Mouse (Mus musculus) cortical plate, adult 2 months (tissue): ENCODE results near the gene Ipo11. TPM values are rescaled to one million over a fixed set of nuclear protein-coding genes. Genes with fewer than 3 reads are reported as not detected.
"Not testable (repeated sequence)": the region's sequence is repeated elsewhere in the genome, so short reads cannot be mapped to it uniquely, and the experiment has no call there.

Experiments used
- H3K27ac ChIP-seq: fragments of 200-500 bp; 2 replicates; pipeline ENCODE4 v1.5.1; 2012; ENCODE audit warnings: low read length, control low read depth, inconsistent platforms; ENCODE audit not compliant: insufficient read depth
- H3K4me1 ChIP-seq: fragments of 200-500 bp; 2 replicates; pipeline ENCODE4 v1.6.1; 2011; ENCODE audit warnings: low read length; ENCODE audit not compliant: control insufficient read depth, insufficient read depth
- H3K4me3 ChIP-seq: fragments of 200-500 bp; 2 replicates; pipeline ENCODE4 v1.5.1; 2011; ENCODE audit warnings: mild to moderate bottlenecking, low read length, control low read depth; ENCODE audit not compliant: insufficient read depth
- CTCF ChIP-seq: fragments of 200-500 bp; IDR thresholded peaks from 2 replicates; pipeline ENCODE4 v1.5.1; 2011; ENCODE audit warnings: mild to moderate bottlenecking, control low read depth, low read length; ENCODE audit not compliant: insufficient read depth; ENCODE audit errors: extremely low read depth
- POLR2A ChIP-seq: fragments of 200-500 bp; IDR thresholded peaks from 2 replicates; pipeline ENCODE4 v1.6.1; 2011; ENCODE audit warnings: mild to moderate bottlenecking, low read length, control low read depth; ENCODE audit not compliant: insufficient read depth; ENCODE audit errors: extremely low read depth
- polyA plus RNA-seq: library from polyadenylated mRNA; depleted of rRNA; stranded (reverse); fragments of >200 nt; gene quantifications from 2 replicates; pipeline ENCODE4 v1.2.3, GENCODE M21; 2012

Gene Ipo11
- polyA plus RNA-seq, 1 experiment = 45.6 TPM

DNA sequence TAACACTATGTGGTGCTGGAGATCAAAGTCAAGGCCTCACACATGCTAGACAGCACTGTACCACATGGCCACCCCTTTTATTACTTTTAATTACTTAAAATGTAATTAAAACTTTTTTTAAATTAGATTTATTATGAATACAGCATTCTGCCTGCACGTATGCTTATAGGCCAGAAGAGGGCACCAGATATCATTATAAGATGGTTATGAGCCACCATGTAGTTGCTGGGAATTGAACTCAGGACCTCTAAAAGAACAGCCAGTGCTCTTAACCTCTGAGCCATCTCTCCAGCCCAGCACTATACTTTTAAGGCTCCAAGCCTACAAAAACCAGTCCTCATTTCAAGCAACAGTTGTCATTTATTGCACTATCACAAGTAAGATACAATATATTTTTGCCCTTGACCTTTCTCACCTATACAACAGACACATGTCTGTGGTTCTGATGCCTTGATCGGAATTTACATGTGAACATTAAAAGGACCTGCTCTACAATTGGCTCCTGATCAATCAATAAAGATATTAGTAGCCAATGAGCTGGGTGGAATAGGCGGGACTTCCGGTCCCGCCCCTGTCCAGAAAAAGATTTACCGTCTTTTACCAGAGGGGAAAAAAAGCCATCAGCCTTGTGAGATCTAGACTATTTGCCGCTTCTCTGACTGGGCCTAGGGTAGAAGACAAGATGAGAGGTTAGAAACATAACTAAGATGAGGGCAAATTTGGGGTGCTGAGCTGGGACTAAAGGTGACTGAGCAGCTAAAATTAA is 4.6 kb upstream of the Ipo11 start:
- Histone ChIP-seq H3K4me3 (no peak overlapping the region), H3K27ac (no peak overlapping the region), H3K4me1 (no peaks in the 10 kb centered on the region)
- TF ChIP-seq CTCF (no peak), POLR2A (no peak)

DNA sequence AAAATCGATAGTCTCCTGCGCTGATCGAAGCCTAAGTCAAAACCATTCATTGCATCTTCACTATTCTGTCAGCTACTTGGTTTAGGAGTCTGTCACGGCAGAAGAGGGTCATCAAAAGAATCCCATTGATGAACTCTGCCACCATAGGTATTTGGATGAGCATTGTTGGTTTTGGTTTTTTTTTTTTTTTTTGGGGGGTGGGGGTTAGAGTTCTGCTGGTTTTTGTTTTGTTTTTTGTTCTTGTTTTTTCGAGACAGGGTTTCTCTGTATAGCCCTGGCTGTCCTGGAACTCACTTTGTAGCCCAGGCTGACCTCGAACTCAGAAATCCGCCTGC is 347 bp upstream of the Ipo11 start:
- Histone ChIP-seq H3K4me1 (no peaks in the 10 kb centered on the region), H3K27ac (no peak overlapping the region), H3K4me3 (peak overlapping the region; percentile 93)
- TF ChIP-seq POLR2A = no peak
- no peak for TF ChIP-seq CTCF

DNA sequence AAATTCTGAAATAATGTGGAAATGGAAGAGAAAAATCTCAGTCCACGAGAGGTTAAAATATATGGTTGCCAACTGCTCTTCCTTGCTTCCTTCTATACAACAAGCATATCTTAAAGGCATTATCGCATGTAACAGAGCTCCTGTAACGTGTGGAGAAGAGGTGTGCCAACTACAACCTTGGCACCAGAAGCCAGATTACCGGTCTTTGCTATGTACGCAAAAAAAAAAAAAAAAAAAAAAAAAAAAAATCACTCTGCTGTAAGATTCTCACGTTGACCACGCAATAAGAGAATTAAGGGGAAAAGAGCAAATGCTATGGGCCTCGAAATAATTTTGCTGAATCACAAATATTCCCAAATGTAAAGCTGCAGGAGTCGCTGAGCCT is 895 bp downstream of the Ipo11 start:
- Histone ChIP-seq H3K27ac (no peak overlapping the region), H3K4me3 (peak overlapping the region; percentile 93), H3K4me1 (no peaks in the 10 kb centered on the region)
- TF ChIP-seq CTCF (no peak), POLR2A (no peak)

DNA sequence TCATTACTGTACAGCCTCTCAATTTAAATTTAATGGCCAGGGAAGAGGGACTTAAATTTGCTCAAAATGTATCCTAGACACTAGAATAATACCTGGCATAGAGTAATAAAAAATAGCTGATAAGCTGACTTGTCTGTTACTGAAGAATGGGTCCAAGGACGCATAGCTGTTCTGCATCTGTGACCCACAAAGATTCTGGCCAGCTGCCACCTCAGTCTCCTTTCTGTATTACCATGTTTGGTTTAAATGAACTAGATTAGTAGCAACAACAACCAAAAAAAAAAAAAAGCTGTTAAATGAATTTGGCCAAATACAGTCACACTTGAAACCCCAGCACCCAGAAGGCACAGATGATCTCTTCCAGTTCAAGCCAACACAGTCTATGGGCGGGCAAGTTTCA is 7.6 kb downstream of the Ipo11 start:
- TF ChIP-seq POLR2A (no peak), CTCF (no peak)
- Histone ChIP-seq H3K4me1 (peaks cover 2% of the 10 kb centered on the region; the same call in 1 of the 2 replicates), H3K27ac (no peak overlapping the region), H3K4me3 (no peak overlapping the region)

DNA sequence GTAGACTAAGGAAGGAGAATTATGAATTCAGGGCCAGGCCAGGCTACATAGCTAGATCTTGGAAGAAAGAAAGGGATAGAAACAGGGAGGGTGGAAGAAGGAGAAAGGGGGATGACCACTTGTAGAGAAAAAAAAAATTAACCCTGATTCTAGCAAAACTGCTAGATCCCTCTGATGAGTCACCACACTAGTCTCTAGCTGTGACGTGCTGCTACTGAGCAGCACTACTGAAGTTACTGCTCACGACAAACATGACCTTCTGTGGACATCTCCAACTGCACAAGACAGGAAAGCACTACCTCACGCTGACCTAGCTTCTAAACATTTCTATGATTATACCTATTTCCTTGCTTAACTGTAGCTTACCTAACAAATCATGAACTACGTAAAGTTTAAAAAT is 8.5 kb downstream of the Ipo11 start:
- no peak overlapping the region for H3K27ac ChIP-seq
- H3K4me1 ChIP-seq = peaks cover 2% of the 10 kb centered on the region; the same call in 1 of the 2 replicates
- no peak for TF ChIP-seq CTCF
- no peak overlapping the region for H3K4me3 ChIP-seq

DNA sequence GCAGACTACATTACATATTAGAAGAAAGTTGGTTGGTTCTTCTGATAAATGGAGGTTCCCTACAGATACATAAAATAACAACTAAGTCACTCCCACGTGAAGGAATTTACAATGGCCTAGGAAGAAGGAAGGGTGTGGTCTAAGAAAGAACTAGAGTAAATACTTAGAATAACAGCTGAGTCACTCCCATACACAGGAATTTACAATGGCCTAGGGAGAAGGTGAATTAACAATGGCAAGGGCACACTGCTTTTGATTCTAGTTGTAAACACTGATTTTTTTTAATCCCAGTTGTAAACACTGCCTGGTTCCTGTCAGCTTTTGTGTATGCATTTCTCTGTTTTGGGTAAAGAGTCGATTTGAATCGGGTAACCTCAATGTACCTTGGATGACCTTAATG is 10.8 kb downstream of the Ipo11 start:
- H3K4me3 ChIP-seq, H3K4me1 ChIP-seq, H3K27ac ChIP-seq: not testable (repeated sequence)

DNA sequence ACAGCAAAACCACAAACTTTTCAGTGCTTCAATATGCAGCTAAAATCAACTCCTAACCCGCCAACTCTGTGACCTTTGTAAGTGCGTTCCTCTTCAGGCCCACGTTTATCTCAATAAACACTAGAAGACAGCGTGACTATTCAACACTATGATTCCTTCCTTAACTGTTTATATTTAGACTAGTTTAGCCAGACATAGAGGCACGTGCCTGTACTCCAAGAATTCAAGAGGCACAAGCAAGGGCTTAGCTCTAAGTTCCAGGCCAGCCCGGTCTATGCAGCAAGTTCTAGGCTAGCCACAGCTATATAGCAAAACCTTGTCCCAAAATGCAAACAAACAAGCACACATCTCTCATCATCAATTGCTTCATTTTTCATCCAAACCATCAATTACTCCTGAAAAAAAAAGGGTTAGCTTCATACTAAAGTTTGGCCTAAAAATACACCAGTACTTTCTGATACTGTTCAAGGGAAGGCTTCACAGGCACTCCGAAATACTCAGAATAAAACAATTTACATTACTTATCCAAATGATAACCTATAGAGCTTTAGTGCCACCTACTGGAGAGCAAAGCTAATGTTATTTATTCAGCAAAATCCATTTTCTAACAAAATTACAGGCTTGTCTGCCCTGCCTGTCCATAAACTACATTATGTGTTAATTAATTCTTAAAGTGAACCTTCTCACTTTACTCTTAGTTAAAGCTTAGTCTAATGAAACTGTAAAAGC is 18.3 kb downstream of the Ipo11 start:
- no peak overlapping the region for H3K4me3 ChIP-seq
- H3K27ac ChIP-seq = no peak overlapping the region
- TF ChIP-seq POLR2A = no peak
- TF ChIP-seq CTCF = no peak
- H3K4me1 ChIP-seq = peaks cover 2% of the 10 kb centered on the region; the same call in 1 of the 2 replicates

DNA sequence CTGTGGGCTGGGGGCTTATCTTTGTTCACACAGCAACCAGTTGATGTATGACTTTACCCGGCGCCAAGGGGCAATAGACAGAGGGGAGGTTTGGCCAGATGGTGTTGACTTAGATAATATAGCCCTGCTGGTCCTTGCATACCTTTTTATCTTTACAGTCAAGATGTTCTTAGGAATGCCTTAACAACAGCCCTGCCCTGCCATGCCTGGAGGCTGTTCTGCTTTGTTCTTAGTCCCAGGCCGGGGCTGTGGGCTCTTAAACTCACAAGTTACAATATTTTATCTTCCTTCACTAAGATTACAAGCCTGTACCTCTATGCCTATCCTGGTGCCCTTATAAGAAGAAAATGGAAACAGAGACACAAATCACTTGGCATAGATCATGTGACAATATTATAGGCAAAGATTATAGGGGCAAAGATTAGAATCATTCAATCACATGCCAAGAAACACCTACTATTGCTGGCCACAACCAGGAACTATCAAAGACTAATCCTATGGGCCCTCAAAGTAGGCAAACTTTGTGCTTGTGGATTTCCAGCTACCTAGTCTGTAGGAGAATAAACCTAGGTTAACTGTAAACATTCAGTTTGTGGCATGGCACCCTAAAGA is 23.5 kb downstream of the Ipo11 start:
- H3K27ac ChIP-seq = no peak overlapping the region
- H3K4me3 ChIP-seq = no peak overlapping the region
- peaks cover 2% of the 10 kb centered on the region; the same call in 1 of the 2 replicates for H3K4me1 ChIP-seq
- TF ChIP-seq POLR2A (no peak), CTCF (no peak)

DNA sequence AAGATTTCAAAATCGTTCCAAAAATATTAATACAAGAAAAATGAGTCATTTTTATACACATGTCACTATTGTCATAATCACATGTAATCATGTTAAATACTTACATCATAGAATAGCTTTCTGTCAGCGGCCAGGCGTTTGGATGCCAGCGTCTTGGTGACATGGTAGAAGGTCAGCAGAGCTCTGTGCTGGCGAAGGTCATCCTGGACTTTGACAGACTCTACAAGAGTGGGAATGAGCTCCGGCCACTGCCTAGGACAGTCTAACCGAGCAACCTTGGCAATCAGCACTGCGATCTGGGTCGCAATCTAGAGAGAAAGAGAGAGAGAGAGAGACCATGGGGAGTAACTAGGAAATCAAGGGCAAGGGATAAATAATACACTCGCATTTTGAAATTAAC is 26.7 kb downstream of the Ipo11 start:
- Histone ChIP-seq H3K4me1 (no peaks in the 10 kb centered on the region; the same call in 1 of the 2 replicates), H3K4me3 (no peak overlapping the region), H3K27ac (no peak overlapping the region)
- TF ChIP-seq POLR2A (no peak), CTCF (no peak)

DNA sequence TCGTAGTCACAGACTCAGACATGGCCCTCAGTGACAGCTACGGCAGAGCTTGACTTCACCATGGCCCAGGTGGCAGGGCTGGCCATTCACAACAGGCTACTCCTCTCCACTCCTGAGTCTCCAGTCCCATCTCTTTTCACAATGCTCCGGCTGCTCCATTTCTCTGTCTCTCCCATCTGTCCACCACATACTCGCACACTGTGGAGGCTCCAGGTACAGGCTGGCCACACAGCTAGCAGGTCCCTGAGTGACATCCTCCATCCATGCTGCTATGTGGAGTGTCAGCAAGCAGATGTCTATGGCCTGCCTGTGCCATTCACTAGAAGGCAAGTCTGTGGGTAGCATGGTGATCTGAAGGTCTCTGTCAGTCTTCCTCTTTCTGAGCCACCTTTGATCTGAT is 29.5 kb downstream of the Ipo11 start:
- TF ChIP-seq POLR2A (no peak), CTCF (no peak)
- Histone ChIP-seq H3K4me3 (no peak overlapping the region), H3K27ac (no peak overlapping the region), H3K4me1 (no peaks in the 10 kb centered on the region)

DNA sequence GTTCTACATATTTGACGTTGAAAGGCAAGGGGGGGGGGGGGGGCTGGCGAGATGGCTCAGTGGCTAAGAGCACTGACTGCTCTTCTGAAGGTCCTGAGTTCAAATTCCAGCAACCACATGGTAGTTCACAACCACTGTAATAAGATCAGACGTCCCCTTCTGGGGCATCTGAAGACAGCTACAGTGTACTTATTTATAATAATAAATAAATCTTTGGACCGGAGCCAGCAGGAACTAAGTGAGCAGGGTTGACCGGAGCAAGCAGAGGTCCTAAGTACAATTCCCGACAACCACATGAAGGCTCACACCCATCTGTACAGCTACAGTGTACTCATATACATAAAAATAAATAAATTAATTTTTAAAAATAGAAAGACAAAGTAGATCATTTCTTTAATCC is 31.6 kb downstream of the Ipo11 start:
- H3K4me1 ChIP-seq, H3K27ac ChIP-seq, H3K4me3 ChIP-seq: not testable (repeated sequence)
